Mouse (Mus musculus) erythroblast, embryonic 14.5 days (primary cell): Measurements from ENCODE around the gene Usp8.

Experiments used
- GATA1 ChIP-seq: IDR thresholded peaks from 2 replicates; pipeline ENCODE4 v1.6.1; 2012; ENCODE audit warnings: low read length, inconsistent platforms, mixed read lengths
- TAL1 ChIP-seq: IDR thresholded peaks from 3 replicates; pipeline ENCODE4 v1.6.1; 2012; ENCODE audit warnings: low read length, inconsistent platforms, mixed read lengths

DNA sequence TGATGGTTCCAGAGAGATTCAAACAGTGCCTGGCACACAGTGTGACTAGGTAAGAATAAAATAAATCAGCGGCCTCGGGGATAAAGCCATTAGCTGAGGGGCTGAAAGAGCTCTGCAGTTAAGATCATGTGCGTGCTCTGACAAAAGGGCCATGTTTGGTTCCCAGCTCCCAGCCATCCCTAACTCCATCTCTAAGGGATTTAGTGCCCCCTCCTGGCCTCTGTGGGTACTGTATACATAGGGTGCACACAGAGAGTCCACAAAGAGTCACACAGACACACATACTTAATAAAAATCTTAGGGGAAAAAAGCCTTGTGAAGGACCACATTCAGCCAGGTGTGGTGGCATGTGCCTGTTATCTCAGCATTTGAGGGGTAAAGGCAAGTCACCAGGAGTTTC lies 60.5 kb downstream of the Usp8 start:
- no peak for TF ChIP-seq TAL1
- TF ChIP-seq GATA1, result no peak
